Mouse (Mus musculus) heart, postnatal 4 days (tissue): ENCODE measurements at regions not wholly inside any gene's neighbourhood (a gene's known extent, or its start where the extent isn't known, plus 50 kb on each side); places are given as distances from the start of the nearest gene placed in this dataset.

Experiments used
- DNase-seq: peaks from one replicate; pipeline ENCODE4 v3.0.0; 2021

DNA sequence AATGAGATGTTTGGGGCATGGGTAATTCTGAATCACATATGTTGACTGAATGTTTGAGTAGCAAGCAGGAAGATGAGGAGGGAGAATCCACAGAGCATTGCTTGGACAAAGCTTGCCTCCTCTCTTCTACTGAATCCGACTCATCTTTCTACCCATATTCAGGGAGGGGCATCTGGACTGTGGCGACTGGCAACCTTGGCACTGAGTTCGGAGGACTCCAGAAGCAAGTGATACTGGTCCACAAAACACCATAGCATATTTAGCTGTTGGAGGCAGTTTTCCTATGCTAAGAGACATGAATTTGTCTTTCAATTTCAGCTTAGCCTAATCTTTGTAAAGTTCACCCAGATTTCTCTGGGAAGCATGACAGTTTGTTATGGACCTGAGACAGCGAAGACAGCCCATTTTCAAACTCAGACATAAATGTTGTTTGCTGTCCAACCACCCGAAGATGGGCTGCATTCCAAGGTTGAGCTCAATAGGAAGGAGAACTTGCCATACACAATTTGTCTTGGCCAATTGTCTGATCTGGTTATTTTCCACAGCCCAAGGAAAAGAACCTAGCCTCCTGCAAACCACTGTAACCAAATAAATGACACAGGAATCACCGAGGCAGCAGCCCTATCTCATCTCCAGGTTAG, 224.0 kb upstream of the Pld5 start:
- no peak for DNase-seq

DNA sequence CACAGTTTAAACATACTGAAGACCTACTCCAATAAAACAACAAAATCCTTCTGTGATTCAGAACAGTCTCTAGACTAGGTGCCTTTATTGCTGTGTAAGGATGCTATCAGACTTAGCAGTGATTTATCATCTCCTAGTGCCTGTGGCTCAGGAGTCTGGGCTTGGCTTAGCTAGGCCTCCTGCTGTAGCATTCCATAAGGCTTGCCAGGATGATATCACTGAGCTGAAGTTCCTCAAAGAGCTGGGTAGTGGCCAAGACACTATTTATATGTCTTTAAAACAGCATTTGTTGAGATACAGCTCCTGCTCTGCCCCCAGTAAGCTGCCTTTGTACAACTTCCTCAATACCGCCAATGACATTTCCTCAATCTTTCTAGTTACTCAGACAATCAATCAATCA, 193.4 kb upstream of the Pld5 start:
- DNase-seq: peak; percentile 17

DNA sequence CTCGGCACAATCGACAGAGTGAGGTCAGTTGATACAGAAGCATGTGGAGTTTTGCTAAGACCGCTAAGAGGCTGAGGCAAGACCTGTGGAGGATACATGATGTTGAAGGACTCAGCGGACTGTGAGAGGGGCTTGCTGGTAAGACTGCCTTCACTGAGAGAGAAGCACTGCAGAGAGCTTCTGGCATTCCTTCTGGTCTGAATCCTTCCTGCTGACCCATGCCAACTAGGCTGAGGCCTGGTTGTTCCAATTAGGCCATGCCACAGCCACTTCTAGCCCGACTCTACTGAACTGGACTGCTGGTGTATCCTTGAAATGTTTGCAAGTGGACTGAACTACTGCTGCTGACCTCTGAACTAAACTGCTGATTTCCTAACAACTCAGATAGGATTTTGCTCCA, 187.0 kb upstream of the Pld5 start:
- no peak for DNase-seq

DNA sequence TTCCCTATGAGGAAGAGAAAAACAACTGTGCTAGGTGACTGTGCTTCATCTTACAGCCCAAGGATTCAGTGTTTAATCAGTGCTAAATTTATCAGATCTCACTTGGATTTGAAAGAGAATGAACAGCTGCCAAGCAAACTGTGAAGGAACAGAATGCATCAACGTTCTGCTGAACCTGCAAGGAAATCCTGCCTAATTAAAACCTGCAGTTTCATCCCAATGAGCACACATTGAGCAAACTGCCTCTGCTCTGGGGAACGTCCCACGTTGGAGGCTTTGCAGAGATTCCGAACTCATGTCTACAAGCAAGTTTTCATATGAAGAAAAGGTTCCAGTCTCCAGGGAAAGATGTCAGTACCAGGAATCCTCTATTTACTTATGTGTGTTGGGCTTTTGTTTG, 171.6 kb upstream of the Pld5 start:
- no peak for DNase-seq

DNA sequence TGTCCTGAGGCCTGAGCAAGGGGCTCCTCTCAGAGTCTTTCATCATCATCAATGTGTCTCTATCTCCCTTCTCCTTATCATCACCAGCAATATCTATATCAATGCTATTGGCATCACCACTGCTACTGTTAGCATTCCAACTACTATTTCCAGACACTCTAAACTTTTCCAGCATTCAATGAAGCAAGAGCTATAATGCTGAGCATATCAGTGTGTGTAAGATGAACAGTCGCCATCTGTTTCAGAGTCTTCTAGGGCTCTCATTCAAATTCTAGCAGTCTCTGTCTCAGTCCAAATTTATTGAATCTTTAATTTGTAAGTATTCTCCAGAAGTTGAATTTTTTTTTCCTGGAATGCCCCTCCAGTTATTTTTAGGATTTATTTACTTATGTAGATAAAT, 168.6 kb upstream of the Pld5 start:
- DNase-seq: no peak

DNA sequence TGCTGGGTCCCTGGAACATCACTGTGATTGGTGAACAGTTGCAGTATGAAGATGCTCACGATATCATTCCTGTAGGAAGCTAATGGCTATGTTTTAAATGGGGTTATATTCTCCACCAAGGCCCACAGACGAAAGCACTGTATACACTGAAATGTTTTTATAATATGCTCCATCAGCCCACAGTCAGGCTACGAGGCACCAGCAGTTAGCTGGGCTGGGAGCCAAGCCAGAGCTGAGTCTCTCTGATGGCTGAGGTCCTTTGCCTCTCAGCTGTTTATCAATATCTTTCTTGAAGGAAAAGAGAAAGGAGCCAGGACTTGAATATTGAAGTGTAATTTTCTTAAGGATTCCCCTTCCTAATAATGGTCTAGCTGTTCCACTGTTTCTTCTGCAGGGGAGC, 165.1 kb upstream of the Pld5 start:
- DNase-seq: no peak

DNA sequence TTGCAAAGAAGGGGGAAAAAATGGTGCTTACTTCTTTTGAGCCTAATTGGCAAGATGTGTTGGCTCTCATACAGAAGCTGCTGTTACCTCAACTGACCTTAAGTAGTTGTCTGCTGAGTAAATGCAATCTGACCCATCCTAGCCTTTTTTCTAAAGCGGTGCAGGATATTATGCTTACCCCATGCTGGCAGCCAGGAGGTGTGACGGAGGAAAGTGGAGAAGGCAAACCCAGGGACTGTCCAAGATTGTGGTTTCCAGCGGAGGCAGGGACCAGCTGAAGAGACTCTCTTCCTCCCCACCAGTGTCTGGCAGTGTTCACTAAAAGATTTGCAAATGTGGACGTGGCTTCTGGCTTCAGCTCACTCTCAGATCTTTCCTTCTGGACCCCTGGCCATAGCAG, 152.7 kb upstream of the Pld5 start:
- no peak for DNase-seq

DNA sequence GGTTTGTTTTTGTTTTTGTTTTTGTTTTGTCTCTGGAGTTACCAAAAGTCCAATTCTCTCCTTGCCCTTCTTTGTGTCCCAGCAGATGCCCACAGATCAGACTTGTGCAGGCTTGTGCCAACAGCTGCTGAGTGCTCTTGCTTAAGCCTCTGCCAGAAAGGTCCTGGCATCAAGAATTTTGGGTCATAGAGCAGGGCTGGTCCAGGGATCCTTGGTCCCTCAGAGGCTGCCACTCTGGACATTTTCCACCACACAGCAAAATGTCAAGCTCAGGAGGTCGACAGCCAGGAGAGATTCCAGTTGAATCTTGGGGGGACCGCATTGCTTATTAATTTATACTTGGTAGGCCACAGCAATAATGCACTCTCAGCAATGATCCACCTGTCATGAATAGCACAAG, 151.9 kb upstream of the Pld5 start:
- DNase-seq: no peak

DNA sequence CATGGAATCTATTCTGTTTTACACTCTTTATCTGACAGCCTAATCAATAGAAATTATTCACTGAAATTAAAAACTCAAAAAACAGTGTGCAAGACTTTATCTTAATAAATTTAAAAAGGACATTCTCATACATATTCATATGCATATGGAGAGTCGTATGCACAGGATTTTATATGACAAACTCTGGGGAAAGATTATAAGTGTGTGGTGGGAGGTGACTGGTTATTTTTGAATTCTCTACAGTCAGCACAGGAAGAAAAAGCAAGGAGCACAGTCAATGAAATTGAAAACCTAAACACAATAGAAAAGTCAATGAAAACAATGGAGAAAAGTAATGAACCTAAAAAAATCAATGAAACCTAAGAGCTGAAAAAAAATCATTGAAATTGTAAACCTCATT, 142.1 kb upstream of the Pld5 start:
- no peak for DNase-seq

DNA sequence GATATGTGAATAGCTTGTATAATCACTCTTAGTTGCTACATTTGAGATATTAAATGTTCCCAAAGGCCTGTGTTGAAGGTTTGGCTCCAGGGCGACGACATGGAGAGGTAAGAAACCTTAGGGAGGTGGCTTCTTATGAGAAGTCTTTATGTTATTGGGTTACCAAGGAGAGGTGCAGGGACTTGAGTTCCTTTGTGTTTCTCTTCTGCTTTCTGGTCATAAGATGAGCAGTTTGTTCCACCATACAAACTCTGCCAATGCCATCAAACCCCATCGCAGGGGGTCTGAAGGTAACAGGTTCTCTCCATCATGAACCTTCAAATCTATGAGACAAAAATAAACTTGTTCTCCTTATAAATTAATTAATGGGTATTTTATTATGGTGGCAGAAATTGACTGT, 129.0 kb upstream of the Pld5 start:
- no peak for DNase-seq

DNA sequence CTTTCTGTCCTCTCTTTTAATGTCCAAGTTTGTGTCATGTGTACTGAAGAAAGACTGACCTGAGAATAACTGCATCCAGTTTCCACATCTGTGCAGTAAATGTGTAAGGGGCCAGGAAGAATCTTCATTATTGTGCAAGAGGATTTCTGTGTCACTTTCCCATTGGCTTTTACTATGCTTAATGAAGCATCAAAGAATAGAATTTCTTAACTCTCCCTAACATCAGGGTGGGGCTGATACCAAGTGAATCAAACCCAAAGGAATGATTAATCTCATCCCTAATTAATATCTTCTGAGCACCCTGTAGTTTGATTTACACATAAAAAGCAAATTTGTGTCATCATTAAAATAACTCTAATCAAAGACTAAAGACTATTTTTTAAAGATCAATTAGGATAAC, 104.5 kb upstream of the Pld5 start:
- DNase-seq: no peak

DNA sequence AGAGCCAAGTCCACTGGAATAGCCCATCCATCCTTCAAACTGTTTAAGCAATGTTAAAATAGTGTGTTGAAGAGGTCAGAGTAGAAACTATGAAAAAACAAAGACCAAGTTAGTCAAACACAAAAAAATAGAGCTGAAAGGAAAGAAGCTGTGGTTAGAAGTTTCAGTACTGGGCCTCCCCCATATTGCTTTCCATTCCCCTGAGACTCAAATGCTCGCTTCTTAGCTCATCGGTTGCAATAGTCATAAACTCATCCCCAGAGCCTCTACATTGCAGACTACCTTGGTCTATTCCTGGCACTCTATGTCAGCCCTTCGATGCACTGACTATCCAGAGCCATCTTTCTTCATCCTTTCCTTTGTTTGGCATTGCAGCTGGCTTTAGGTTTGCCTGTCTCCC, 91.8 kb upstream of the Pld5 start:
- DNase-seq: no peak

DNA sequence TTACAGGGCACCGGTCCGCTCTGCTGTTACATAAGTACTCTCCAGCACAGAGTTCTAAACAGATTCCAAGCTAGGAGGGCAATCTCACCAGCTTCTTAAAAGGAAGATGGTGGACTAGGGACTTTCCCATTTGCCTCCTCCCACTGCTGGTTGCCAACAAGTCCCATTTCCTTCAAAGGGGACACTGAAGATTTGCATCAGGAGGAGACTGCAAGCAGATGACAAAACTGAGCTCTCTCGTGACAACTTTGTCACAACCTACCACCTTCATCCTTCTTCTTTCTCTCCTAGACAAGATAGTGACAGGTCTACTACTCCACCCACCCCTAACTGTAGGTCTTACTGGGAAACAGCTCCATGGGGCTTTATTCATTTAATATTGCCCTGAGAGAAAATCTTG, 85.8 kb upstream of the Pld5 start:
- no peak for DNase-seq

DNA sequence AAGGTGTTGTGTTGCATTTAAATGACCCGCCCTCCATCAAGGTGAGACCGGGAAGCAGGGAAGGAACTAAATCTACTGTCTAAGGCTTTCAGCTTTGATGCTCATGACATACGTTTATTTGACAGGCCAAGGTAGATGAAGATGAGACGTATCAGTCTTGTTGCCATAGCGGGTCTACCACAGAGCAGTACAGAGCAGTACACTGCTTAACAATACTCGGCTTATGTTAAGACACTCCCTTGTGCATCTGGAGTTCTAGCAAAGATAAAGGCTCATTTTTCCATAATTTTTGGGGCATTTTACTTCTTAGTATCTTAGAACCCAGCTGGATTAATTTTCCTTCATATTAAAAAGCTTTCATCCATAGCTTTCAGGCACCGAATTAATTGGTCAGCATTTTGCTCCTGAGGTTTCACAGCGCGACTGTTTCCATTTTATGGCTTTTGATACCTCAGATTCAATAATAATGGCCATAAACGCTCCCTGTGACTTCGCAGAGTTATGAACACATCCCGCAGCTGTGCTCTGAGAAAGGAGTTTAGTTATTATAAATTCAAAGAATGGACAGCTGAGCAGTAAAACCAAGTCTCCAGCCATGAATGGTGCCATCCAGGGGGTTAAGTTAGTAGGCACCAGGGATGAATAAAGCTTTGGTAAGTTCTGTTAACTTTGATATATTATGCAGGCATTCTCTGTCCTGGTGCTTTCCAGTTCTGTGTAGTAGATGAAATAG, 85.0 kb upstream of the Pld5 start:
- DNase-seq: no peak

DNA sequence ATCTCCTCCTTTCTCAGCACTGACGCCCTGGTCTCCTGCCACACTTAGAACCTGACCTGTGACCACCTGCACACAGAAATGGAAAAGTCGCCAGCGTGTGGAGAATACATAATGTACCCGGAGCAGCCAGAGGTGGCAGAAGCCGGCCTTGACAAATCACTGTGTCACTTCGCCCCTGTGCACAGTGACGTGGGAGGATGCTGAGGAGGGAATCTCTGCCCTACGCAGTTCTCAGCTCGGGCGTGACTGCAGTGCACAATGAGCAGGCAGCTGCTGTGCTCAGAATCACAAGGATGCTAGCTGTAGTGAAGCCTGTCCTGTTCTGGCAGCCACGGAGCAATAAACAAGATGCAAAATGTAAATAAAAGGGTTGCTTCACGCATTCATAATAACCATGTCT, 80.2 kb upstream of the Pld5 start:
- DNase-seq: no peak

DNA sequence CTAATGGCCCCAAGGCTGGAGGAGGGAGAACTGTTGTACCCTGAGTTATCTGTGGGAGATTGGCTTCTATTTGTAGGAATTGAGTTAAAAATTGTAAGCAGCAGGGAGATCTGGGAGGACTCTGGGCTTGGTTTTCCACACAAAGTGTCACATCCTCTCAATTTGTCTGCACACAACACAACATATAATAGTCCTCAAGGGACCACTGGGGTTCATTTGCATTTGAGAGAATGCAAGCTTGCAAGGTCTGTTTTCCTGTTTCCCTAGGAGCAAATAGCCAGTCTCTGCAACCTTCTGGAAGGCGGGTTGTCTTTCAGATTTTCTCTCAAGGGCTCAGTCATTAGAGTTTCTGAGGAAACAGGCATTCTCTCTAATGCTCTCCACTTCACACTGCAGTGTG, 79.8 kb upstream of the Pld5 start:
- DNase-seq: no peak

DNA sequence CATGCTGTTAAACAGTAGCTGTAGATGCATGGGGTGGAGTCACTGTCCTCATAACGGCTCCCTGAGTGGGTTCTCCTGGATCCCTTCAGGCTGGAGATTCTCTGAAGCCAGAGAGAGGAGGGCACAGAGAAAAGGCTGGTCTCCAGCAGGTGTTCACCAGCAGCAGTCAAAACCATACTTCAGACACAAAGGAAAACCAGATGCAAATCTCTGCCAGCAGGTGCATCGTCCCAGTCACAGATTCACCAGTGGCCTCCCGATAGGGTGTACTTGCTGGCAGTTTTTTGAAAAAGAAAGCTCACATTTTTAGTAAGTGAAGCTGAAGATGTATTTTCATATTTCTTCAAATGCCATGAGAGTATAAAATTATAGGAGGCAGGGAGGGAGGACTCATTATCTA, 77.6 kb upstream of the Pld5 start:
- no peak for DNase-seq

DNA sequence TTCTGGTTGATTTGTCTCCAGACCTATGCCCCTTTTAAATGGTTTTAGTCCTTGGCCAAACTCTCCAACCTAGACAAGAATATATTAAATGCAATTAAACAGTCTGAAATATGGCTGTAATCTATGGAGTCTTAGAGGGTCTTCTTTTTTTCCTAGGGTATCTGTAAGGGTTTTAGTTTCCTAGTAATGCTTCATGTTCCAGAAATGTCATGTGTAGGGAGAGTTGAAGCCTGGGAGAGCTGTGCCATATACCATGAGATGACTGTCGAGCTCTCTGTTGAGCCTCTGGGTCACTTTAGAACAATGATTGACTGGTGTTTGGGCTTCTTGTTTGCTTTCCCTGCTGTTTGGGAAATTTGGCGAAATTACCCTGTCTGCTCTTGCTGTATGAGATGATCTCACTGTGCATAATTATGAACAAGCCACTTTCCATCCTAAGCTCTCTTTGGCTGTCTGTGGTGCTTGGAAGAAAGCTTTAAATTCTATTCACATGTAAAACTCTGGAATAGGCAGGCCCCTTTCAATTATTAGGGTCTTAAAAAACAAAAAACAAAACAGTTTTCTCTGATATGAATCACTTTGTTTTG, 74.9 kb upstream of the Pld5 start:
- no peak for DNase-seq

DNA sequence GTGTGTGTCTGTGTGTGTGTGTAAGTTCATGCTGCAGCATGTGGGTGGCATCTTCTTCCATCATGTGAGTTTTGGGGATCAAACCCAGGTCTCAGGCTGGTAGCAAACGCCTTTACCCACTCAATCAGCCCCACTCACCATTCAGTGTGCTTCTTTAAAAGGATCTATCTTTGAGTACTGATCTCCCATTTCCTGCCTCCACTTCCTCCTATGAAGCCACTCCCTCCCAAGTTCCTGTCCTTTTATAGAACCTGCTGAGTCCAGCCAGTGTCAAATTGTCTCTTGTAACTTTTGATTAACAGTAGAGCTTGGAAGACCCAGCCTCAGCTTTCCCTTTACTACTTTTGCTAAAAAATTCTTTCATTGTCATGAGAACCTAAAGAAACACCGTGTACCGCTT, 73.0 kb upstream of the Pld5 start:
- no peak for DNase-seq

DNA sequence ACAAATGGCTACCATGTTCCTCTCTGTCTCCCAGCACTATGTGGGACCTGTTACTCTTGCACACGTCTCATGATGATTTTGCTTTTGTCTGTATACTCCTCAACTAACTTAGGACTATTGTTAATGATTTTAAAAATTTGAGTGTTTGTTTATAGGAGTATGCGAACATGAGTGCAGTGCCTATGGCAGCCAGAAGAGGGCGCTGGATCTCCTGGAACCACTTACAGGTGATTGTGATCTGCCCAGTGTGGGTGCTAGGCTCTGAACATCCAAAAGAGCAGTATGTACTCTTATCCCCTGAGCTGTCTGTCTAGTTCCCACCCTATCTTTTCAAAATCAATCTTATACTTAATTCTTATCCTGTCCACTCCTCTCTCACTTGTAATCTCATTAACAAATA, 56.2 kb upstream of the Pld5 start:
- DNase-seq: no peak
